Mouse (Mus musculus) ES-E14 (cell line): Measurements from ENCODE around the gene Lifr.

ENCODE experiments used
- CHD2 ChIP-seq: IDR thresholded peaks from 2 replicates; pipeline ENCODE4 v1.6.1; 2014; ENCODE audit warnings: mild to moderate bottlenecking, low read depth, low read length, inconsistent platforms
- MAFK ChIP-seq: IDR thresholded peaks from 2 replicates; pipeline ENCODE4 v1.6.1; 2014; ENCODE audit warnings: mild to moderate bottlenecking, low read depth, low read length, inconsistent platforms; ENCODE audit not compliant: insufficient read depth

DNA sequence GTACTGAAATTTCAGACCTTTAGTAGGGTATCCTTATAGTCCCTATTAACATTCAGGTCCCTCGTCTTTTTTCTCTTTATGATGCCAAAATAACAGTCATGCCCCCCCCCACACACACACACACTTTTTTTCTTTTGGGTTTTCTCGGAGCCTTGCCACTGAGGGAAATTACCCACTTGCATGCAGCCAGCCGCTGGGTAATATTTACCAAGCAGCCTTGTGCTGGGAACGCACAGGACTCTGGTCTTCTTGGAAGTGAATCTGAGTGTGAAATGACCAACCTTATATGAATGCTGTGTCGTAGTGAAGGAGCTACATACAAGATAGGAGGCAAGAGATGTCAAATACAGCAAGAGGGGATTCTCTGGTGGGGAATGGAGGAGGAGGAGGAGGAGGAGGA is 24.8 kb upstream of the Lifr start:
- TF ChIP-seq CHD2 (no peak), MAFK (no peak)
